Mouse (Mus musculus) heart, adult 2 months (tissue): ENCODE data around the gene Hltf. TPM values are rescaled to one million over a fixed set of nuclear protein-coding genes. Genes with fewer than 3 reads are reported as not detected.

ENCODE experiments used
- DNase-seq, 2 experiments: peaks; one replicate each; pipeline ENCODE4 v3.0.0; 2021
- H3K27ac ChIP-seq: fragments of 200-600 bp; 2 replicates; pipeline ENCODE4 v1.8.1; 2022
- H3K27me3 ChIP-seq: fragments of 200-500 bp; 2 replicates; pipeline ENCODE4 v1.6.1; 2012; ENCODE audit warnings: mild to moderate bottlenecking, low read length, inconsistent platforms, mixed read lengths; ENCODE audit not compliant: control insufficient read depth, insufficient read depth
- H3K36me3 ChIP-seq: fragments of 200-500 bp; 2 replicates; pipeline ENCODE4 v1.6.1; 2012; ENCODE audit warnings: low read length, inconsistent platforms; ENCODE audit not compliant: control insufficient read depth, insufficient read depth
- H3K4me1 ChIP-seq: fragments of 200-500 bp; 2 replicates; pipeline ENCODE4 v1.6.1; 2011; ENCODE audit warnings: low read length; ENCODE audit not compliant: control insufficient read depth, insufficient read depth
- H3K4me3 ChIP-seq: fragments of 200-600 bp; 2 replicates; pipeline ENCODE4 v1.8.1; 2022
- H3K79me2 ChIP-seq: fragments of 200-500 bp; replicated peaks from 2 replicates; pipeline ENCODE4 v1.6.1; 2012; ENCODE audit warnings: mild to moderate bottlenecking, inconsistent platforms, low read length, moderate library complexity, mixed read lengths; ENCODE audit not compliant: control insufficient read depth, insufficient read depth
- H3K9ac ChIP-seq: fragments of 200-500 bp; 2 replicates; pipeline ENCODE4 v1.6.1; 2012; ENCODE audit warnings: low read depth, mild to moderate bottlenecking, control low read depth, inconsistent platforms, low read length, mixed read lengths
- CTCF ChIP-seq: fragments of 200-600 bp; IDR thresholded peaks from 2 replicates; pipeline ENCODE4 v1.8.1; 2022; ENCODE audit warnings: antibody characterized with exemption, mild to moderate bottlenecking, moderate library complexity
- EP300 ChIP-seq: fragments of 200-500 bp; IDR thresholded peaks from 2 replicates; pipeline ENCODE4 v1.6.1; 2011; ENCODE audit warnings: low read depth, low read length, control low read depth; ENCODE audit not compliant: insufficient read depth
- POLR2A ChIP-seq: fragments of 200-500 bp; IDR thresholded peaks from 2 replicates; pipeline ENCODE4 v1.6.1; 2011; ENCODE audit warnings: mild to moderate bottlenecking, low read depth, low read length, control low read depth; ENCODE audit not compliant: insufficient read depth
- WGBS: fragments of 180-500 bp; shearing (Covaris S2); methylation state at CpG from one replicate; pipeline ENCODE4 v1.1.7; 2018; 5-methylcytosine and 5-hydroxymethylcytosine counted together
- intact Hi-C: fragments of 180-260 bp; cut with DNase I; formaldehyde crosslinking; loops from one replicate; pipeline ENCODE4 v1.15.1; 2025
- polyA plus RNA-seq: library from polyadenylated mRNA; depleted of rRNA; stranded (reverse); fragments of >200 nt; gene quantifications from 2 replicates; pipeline ENCODE4 v1.2.3, GENCODE M21; 2012
- total RNA-seq, 2 experiments: library from RNA; stranded (reverse); gene quantifications; 2 replicates each; pipeline ENCODE4 v1.2.3; 2021

The Hltf gene
- total and polyA plus RNA-seq, 3 experiments = 3.1 to 14.2 (median 11.9) TPM

- Histone ChIP-seq H3K4me3 (no peak overlapping the region), H3K79me2 (no peaks in the 10 kb centered on the region; the same call in none of the 2 replicates), H3K36me3 (peaks cover 22% of the 10 kb centered on the region), H3K9ac (no peak overlapping the region), H3K27ac (no peak overlapping the region), H3K4me1 (peaks cover 5% of the 10 kb centered on the region), H3K27me3 (no peaks in the 10 kb centered on the region)
- WGBS = 75% methylated on average over 9 of the region's 9 CpGs
- DNase-seq = no peak
- intact Hi-C loops = no loop called here
- TF ChIP-seq CTCF = no peak
- no peak for TF ChIP-seq POLR2A
- TF ChIP-seq EP300 = no peak
Measured at GRCm38 (mm10) chr3:20136868-20137581, 79.4 kb downstream of the Hltf start.

- Histone ChIP-seq H3K79me2 (no peaks in the 10 kb centered on the region; the same call in none of the 2 replicates), H3K4me3 (no peak overlapping the region), H3K9ac (no peak overlapping the region), H3K36me3 (peaks cover 22% of the 10 kb centered on the region), H3K27me3 (no peaks in the 10 kb centered on the region), H3K4me1 (no peaks in the 10 kb centered on the region), H3K27ac (no peak overlapping the region)
- no peak for TF ChIP-seq EP300
- TF ChIP-seq CTCF = no peak
- TF ChIP-seq POLR2A = no peak
- DNase-seq = no peak
- intact Hi-C loops = no loop called here
Measured at GRCm38 (mm10) chr3:20141240-20141639, 83.6 kb downstream of the Hltf start.

- WGBS = 68% methylated on average over 1 of the region's 1 CpGs
- H3K27ac ChIP-seq = no peak overlapping the region
Measured at GRCm38 (mm10) chr3:20141679-20142078, 84.1 kb downstream of the Hltf start.

GRCm38 (mm10) chr3:20142101-20142500 lies 84.5 kb downstream of the Hltf start:
- no peak overlapping the region for H3K4me3 ChIP-seq
- WGBS = 78% methylated on average over 2 of the region's 2 CpGs
- no peak overlapping the region for H3K27ac ChIP-seq
- no peaks in the 10 kb centered on the region for H3K27me3 ChIP-seq
- TF ChIP-seq POLR2A (no peak), CTCF (no peak), EP300 (no peak)
- H3K36me3 ChIP-seq = peaks cover 18% of the 10 kb centered on the region
- no peaks in the 10 kb centered on the region for H3K4me1 ChIP-seq
- intact Hi-C loops = no loop called here
- DNase-seq = no peak
- H3K9ac ChIP-seq = no peak overlapping the region
- no peaks in the 10 kb centered on the region; the same call in 1 of the 2 replicates for H3K79me2 ChIP-seq

More at GRCm38 (mm10) chr3:20141679-20142078, 84.1 kb downstream of the Hltf start:
- no peak for TF ChIP-seq CTCF
- TF ChIP-seq EP300 = no peak
- TF ChIP-seq POLR2A = no peak
- Histone ChIP-seq H3K27me3 (no peaks in the 10 kb centered on the region), H3K79me2 (no peaks in the 10 kb centered on the region; the same call in 1 of the 2 replicates), H3K36me3 (peaks cover 19% of the 10 kb centered on the region), H3K4me3 (no peak overlapping the region), H3K9ac (no peak overlapping the region), H3K4me1 (no peaks in the 10 kb centered on the region)
- intact Hi-C loops = no loop called here
- no peak for DNase-seq

- H3K79me2 ChIP-seq = no peaks in the 10 kb centered on the region; the same call in 1 of the 2 replicates
- no peaks in the 10 kb centered on the region for H3K4me1 ChIP-seq
- H3K27ac ChIP-seq = no peak overlapping the region
- H3K27me3 ChIP-seq = no peaks in the 10 kb centered on the region
- intact Hi-C loops = no loop called here
- no peak overlapping the region for H3K4me3 ChIP-seq
- no peak for DNase-seq
- TF ChIP-seq EP300 (no peak), CTCF (no peak), POLR2A (no peak)
- no peak overlapping the region for H3K9ac ChIP-seq
- H3K36me3 ChIP-seq = peaks cover 18% of the 10 kb centered on the region
- 67% methylated on average over 3 of the region's 3 CpGs for WGBS
Measured at GRCm38 (mm10) chr3:20142576-20142975, 85.0 kb downstream of the Hltf start.

GRCm38 (mm10) chr3:20143726-20144125 lies 86.1 kb downstream of the Hltf start:
- intact Hi-C loops = no loop called here
- Histone ChIP-seq H3K79me2 (no peaks in the 10 kb centered on the region; the same call in 1 of the 2 replicates), H3K4me3 (no peak overlapping the region), H3K36me3 (peaks cover 18% of the 10 kb centered on the region), H3K27ac (no peak overlapping the region), H3K27me3 (no peaks in the 10 kb centered on the region), H3K4me1 (no peaks in the 10 kb centered on the region), H3K9ac (no peak overlapping the region)
- WGBS = 82% methylated on average over 3 of the region's 3 CpGs
- TF ChIP-seq EP300 (no peak), CTCF (no peak), POLR2A (no peak)
- DNase-seq = no peak
